ENCODE assay signal across 8 mouse cellular contexts in genomic region chr8:71542632-71543343, GRCm38 (mm10). TPM values are rescaled to one million over a fixed set of nuclear protein-coding genes. Genes with fewer than 3 reads are reported as not detected.
DNase-seq lines count a peak whose midpoint lies in the region; ATAC-seq lines count a peak whose summit lies in the region.

Gene Mvb12a (plus strand): TSS chr8:71542922.

- under 1% methylated on average over 55 of the region's 55 CpGs for WGBS in forebrain, embryonic 14.5 days
- under 1% methylated on average over 55 of the region's 55 CpGs for WGBS in neural tube, embryonic 15.5 days

- peak within 1 kb of the TSS; percentile 86 for H3K9ac ChIP-seq in forebrain, embryonic 14.5 days (ENCODE audit: low read length)
- peak within 1 kb of the TSS; percentile 87 for H3K9ac ChIP-seq in neural tube, embryonic 15.5 days (replicated peaks)

- H3K4me3 ChIP-seq in forebrain, embryonic 14.5 days (ENCODE audit: low read depth, low read length) = peak within 1 kb of the TSS; percentile 77
- peak within 1 kb of the TSS; percentile 94 for H3K4me3 ChIP-seq in neural tube, embryonic 15.5 days (replicated peaks)

- peaks cover 4% of the 10 kb centered on the region; the same call in 1 of the 2 replicates for H3K4me1 ChIP-seq in forebrain, embryonic 14.5 days (ENCODE audit: control insufficient read depth, insufficient read depth, low read length)
- peaks cover 20% of the 10 kb centered on the region for H3K4me1 ChIP-seq in neural tube, embryonic 15.5 days

- peak within 1 kb of the TSS; percentile 90 for H3K4me2 ChIP-seq in forebrain, embryonic 14.5 days (ENCODE audit: low read length)
- peak within 1 kb of the TSS; percentile 85 for H3K4me2 ChIP-seq in neural tube, embryonic 15.5 days

- intact Hi-C loops in heart, postnatal 14 days (cut with DNase I) = no loop called here

- H3K36me3 ChIP-seq in forebrain, embryonic 14.5 days (ENCODE audit: control insufficient read depth, insufficient read depth, low read length) = peaks cover 21% of the 10 kb centered on the region
- peaks cover 24% of the 10 kb centered on the region for H3K36me3 ChIP-seq in neural tube, embryonic 15.5 days

- peak; percentile 97 for ATAC-seq in forebrain, embryonic 14.5 days
- peak; percentile 96 for ATAC-seq in neural tube, embryonic 15.5 days (ENCODE audit: low FRiP score)

- peak; percentile 100 for DNase-seq in ES-CJ7 (ENCODE audit: low read depth, low spot score)
- DNase-seq in cerebellum, adult 11 months = peak; percentile 97
- DNase-seq in forebrain, embryonic 14.5 days (ENCODE audit: low spot score) = peak; percentile 100
- peak; percentile 93 to 95 for DNase-seq in heart, postnatal 14 days
- peak; percentile 99 for DNase-seq in layer of hippocampus, adult 11-12 months (ENCODE audit: low spot score)
- DNase-seq in lung, adult 18-20 months = peak; percentile 99
- peak; percentile 98 for DNase-seq in testis, postnatal 14 days (ENCODE audit: low spot score)

- no peak within 1 kb of the TSS for H3K27ac ChIP-seq in forebrain, embryonic 14.5 days (ENCODE audit: low read depth, low read length)
- peak within 1 kb of the TSS; percentile 77 for H3K27ac ChIP-seq in neural tube, embryonic 15.5 days (replicated peaks)

- peaks cover 3% of the 10 kb centered on the region; the same call in 1 of the 2 replicates for H3K27me3 ChIP-seq in forebrain, embryonic 14.5 days (replicated peaks; ENCODE audit: control insufficient read depth, insufficient read depth, low read length)
- H3K27me3 ChIP-seq in neural tube, embryonic 15.5 days (replicated peaks) = peaks cover 6% of the 10 kb centered on the region

- no peaks in the 10 kb centered on the region for H3K9me3 ChIP-seq in forebrain, embryonic 14.5 days (replicated peaks; ENCODE audit: control insufficient read depth, low read length)
- H3K9me3 ChIP-seq in neural tube, embryonic 15.5 days (replicated peaks) = no peaks in the 10 kb centered on the region

RNA-seq across cellular contexts. Expression of gene Mvb12a, which starts in this region (rescaled TPM):
- polyA plus RNA-seq in forebrain, embryonic 14.5 days (2014; fragmentation: Nextera tagmentation; extraction: Ambion mirVana) = 65.7 and 71.6 TPM in 2 replicates
- total RNA-seq in heart, postnatal 14 days (2021) = 10 to 100 TPM; 28.8 to 29.7 TPM
- 71.3 and 72.0 TPM in 2 replicates for polyA plus RNA-seq in neural tube, embryonic 15.5 days (2015; fragmentation: Nextera tagmentation; extraction: Ambion mirVana)
